Mouse (Mus musculus): ENCODE measurements around the gene Ap1g2.

The Ap1g2 gene

GRCm38 (mm10) chr14:55105836-55106809 lies at the start of gene Ap1g2:
TSS of gene Ap1g2 (minus strand) at chr14:55106593.
- DNase-seq (ENCODE audit: low spot score in 2 of 2) = peak; percentile 81 to 88

DNA sequence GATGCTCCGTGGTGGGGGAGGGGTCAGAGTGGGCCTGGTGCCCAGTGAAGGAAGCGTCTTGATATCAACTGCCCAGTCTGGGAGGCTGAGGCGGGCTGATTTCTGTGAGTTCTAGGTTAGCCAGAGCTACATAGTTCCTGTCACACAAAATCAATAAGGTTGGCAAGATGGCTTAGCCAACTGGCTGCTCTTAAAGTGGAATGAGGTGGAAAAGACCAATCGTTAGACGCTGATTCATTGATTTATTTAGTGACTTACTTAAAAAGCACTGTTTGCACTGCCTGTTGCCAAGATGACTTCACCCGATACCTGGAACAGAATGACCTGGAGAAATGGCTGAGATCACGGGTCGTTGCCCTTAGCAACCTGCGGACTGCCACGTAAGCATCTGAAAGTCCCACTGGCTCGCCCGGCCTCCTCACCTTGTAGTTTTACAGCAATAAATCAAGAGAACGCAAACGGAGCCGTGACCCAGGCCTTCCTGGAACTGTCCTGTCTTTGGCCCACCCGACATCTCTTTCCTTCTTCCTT lies 46.6 kb upstream of the Ap1g2 start:
- DNase-seq (ENCODE audit: low spot score in 2 of 2) = no peak

DNA sequence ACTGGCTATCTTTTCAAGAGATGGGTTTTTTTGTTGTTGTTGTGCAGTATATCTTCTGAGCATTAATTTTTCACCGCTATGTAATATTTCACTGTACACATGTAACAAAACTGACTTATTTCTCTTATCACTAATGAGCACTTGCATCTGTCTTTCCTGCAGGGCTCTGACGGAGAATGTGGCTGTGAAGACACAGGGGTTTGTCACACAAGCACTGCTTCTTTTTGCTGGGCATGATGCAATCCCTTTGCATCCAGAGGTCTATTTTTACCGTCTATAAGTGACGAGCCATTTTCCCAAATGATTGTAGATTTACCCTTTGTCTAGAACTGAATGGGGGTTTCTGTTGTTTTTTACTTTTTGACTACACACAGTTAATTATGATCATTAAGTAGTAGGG lies 45.8 kb upstream of the Ap1g2 start:
- DNase-seq (ENCODE audit: low spot score in 2 of 2) = no peak

DNA sequence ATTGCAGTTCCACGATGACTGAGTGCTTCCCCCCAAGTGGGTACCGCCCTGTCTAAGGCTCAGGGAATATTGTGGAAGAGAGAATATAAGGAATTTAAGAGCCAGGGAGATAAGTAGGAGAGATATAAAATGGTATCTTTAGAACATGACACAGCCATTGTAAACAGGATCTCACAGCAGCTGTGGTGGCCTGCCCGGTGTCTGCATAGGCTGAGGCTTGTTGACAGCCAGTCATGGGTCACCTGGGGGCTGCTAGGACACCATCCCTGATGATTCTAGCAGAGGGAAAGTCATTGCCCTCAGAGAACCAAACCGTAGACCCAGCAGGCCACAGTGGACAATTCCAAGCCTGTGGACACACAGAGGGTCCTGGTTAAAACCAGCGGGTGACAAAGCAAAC lies 44.6 kb upstream of the Ap1g2 start:
- DNase-seq (ENCODE audit: low spot score in 2 of 2) = no peak

- no peak for DNase-seq (ENCODE audit: low spot score in 2 of 2)
Observed at GRCm38 (mm10) chr14:55149041-55149440, 42.6 kb upstream of the Ap1g2 start.

- peak; percentile 40 to 81 for DNase-seq (ENCODE audit: low spot score in 2 of 2)
Observed at GRCm38 (mm10) chr14:55148363-55148915, 42.0 kb upstream of the Ap1g2 start.

DNA sequence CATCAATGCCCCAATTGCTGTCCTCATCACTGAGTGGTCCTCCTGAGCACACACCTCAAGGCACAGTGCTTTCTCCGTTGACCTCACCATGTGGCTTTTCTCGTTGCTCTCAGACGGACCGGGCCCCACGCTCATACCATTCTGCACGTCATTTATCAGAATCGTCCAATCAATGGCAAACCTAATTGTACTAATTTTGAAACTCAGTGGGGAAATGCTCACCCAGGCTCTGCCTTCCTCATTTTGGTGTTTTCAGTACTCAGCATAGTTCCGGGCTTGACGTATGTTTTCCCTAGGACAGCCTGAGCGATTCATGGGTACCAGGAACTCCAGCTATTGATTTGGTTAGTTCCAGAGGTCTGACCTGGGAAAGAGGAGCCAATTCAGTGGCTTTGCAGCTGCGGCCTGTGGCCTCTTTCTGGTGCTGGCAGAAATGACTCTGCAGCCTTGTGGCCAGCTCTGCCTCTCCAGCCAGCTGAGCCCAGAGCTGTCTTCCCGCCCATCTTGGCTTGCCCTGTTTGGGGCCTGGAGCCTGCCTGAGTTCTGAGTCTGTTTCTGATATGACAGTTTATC lies 40.5 kb upstream of the Ap1g2 start:
- no peak for DNase-seq (ENCODE audit: low spot score in 2 of 2)

DNA sequence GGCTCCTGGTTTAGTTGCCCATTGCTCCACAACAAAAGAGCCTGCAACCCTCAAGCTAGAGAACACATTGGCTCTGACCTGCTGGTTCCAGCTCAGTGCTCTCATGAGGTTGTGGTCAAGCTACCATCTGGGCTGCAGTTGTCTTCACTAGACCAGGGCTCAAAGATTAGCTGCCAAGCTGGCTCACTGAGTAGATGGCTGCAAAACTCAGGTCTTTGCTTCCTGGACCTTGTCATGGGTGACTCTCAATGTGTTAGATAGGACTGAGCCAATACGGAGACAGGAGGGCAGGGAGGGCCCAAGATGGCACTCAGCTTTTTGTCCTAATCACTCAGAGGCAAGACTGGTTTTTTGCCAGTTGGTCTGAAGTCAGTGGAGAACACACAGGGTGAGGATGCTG lies 39.9 kb upstream of the Ap1g2 start:
- no peak for DNase-seq (ENCODE audit: low spot score in 2 of 2)

DNA sequence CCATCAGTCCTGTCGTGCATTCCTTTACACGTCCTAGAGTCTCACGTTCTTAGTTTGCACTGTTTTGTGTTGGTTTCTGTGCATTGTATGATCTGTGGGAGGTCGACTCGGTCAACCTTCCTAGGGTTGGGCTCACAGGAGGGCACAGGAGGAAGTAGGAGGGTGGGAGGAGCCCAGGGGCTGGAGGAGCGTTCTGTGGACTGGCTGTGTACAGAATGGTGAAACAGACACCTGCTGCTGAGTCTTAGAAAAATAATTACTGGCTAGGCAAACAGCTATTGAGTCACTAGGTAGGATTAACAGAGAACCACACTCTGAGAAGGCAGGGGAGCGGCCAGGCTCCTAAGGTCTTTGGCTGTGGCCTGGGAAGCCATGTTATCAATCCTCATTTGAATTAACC lies 32.9 kb upstream of the Ap1g2 start:
- no peak for DNase-seq (ENCODE audit: low spot score in 2 of 2)

- no peak for DNase-seq (ENCODE audit: low spot score in 2 of 2)
Observed at GRCm38 (mm10) chr14:55135676-55136075, 29.3 kb upstream of the Ap1g2 start.

GRCm38 (mm10) chr14:55126521-55126920 lies 20.1 kb upstream of the Ap1g2 start:
- DNase-seq (ENCODE audit: low spot score in 2 of 2) = no peak

DNA sequence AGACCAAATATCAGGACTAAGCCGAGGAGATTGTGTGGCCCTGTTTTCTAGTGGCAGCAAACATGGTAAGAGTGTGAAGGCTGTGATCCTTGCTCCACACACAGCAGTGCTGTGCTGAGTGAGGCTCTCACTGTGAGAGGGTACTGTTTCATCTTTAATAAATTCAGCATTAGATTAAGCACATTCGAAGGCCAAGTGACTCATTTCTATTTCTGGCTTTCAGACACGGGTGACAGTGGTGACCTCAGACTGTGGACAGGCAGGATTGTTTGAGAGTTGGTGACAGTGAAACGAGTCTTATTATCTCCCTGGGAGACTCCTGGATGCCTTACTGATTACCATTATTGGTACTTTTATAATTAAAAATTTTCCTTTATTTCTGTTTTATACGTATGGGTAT lies 19.3 kb upstream of the Ap1g2 start:
- DNase-seq (ENCODE audit: low spot score in 2 of 2) = no peak

- no peak for DNase-seq (ENCODE audit: low spot score in 2 of 2)
Observed at GRCm38 (mm10) chr14:55122359-55122758, 16.0 kb upstream of the Ap1g2 start.

GRCm38 (mm10) chr14:55121947-55122346 lies 15.6 kb upstream of the Ap1g2 start:
- peak in 1 of 2 experiments; percentile 67 for DNase-seq (ENCODE audit: low spot score in 2 of 2)

GRCm38 (mm10) chr14:55119421-55120134 lies 13.2 kb upstream of the Ap1g2 start:
- DNase-seq (ENCODE audit: low spot score in 2 of 2) = no peak

DNA sequence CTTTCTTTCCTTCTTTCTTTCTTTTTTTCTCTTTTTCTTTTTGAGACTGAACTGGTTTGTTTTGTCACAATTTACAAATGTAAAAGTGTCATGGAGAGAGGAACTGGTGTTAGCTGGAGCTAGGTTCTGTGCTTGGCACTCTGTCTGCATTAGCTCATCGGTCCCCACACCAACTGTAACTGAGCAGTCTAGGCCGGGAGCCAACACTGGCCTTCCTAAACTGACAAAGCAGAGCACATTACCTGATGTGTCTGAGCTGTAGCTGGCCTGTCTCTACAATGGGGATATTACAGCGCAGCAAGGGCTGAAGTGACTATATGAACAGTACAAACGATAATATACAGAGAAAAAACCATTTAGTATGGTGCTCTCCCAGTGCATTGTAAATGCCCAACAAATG lies 12.5 kb upstream of the Ap1g2 start:
- DNase-seq (ENCODE audit: low spot score in 2 of 2) = no peak

DNA sequence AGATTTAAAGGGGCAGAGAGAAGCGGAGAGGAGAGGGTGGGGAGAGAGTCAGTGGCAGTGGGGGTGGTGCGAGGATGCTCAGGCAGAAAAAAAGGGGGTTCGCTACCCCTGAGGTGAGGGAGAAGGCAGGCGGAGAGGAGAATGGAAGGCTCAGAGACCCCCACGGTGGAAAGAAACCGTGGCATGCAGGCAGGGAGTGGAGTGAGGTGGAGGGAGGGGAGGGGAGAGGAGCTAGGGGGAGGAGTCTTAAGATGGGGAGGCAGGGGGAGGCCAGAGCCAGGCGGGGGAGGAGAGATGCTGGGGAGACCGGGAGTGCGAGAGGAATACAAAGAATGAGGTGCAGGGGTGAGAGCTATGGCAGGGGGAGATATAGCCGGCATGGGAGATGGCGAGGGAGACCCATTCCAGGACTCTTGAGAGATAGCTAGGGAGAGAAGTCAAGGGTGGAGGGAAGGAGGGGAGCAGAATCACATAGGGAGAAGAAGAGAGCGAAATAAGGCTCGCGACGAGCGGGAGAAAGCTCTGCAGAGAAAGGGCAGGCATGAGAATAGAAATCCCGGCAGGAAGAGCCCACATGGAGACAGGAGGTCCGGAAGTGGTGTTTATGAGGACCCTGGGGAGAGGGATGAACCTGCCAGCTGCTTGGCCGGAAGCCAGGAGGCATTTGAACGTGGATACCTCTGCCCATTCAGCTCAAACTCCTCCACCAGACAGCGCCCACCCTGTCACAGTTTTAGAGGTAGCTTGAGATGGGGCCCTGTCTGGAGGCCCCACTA lies 10.2 kb upstream of the Ap1g2 start, which contains the start of gene Jph4:
Gene Jph4, minus strand, starts transcription at position 511 of the 776 bp plus-strand sequence.
- no peak for DNase-seq (ENCODE audit: low spot score in 2 of 2)

GRCm38 (mm10) chr14:55115846-55116245 lies 9.5 kb upstream of the Ap1g2 start:
- DNase-seq (ENCODE audit: low spot score in 2 of 2) = no peak

GRCm38 (mm10) chr14:55114759-55115701 lies 8.6 kb upstream of the Ap1g2 start:
- peak in 1 of 2 experiments; percentile 66 for DNase-seq (ENCODE audit: low spot score in 2 of 2)

All from spleen, postnatal 4 days (tissue).